Mouse (Mus musculus): ENCODE results near the gene Spn.

DNA sequence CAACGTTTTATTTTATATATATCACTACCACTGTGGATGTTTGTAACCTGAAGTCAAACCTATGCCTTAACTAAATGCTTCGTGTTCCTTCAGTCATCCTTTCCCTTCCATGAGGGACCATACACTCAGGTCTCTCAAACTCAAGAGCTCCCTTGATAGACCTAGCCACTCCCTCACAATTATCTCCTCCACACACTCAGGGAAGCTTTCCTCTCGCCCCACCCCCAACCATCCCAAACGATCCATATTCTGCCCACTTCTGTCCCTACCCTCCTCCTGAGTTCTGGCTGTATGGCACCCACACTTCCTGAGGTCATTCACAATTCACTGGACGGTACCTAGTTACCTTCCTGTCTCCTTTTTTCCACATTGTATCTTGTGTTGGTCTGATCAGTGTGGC is 39.1 kb downstream of the Spn start:
- no peak for TF ChIP-seq POLR2A (IDR thresholded peaks at IDR 0.05; ENCODE audit: borderline replicate concordance, extremely low read depth, low read depth, low read length)
- TF ChIP-seq CTCF (IDR thresholded peaks at IDR 0.05; ENCODE audit: insufficient read depth, low read length): no peak
